Mouse (Mus musculus): Measurements from ENCODE around the gene Uqcr11. TPM values are rescaled to one million over a fixed set of nuclear protein-coding genes. Genes with fewer than 3 reads are reported as not detected.

Uqcr11 gene
- total RNA-seq, 2 experiments from 2014 or later = 38.2 to 56.0 TPM

Other genes starting within 250 kb of the Uqcr11 start
- gene Cirbp, start 240.8 kb downstream of the Uqcr11 start, total RNA-seq (2015; ENCODE audit: low replicate concordance) = 3.6 and 3.7 TPM in 2 replicates
- 14.6 and 16.3 TPM in 2 replicates for gene Cirbp, start 240.8 kb downstream of the Uqcr11 start, total RNA-seq (2017; ENCODE audit: low replicate concordance)
- 7.5 TPM in 1 of 2 replicates, not detected in the other for gene 1600002K03Rik, start 233.9 kb downstream of the Uqcr11 start, total RNA-seq (2015; ENCODE audit: low replicate concordance)
- 5.9 TPM in 1 of 2 replicates, not detected in the other for gene 1600002K03Rik, start 233.9 kb downstream of the Uqcr11 start, total RNA-seq (2017; ENCODE audit: low replicate concordance)
- not detected in 2 replicates for gene Efna2, start 227.3 kb downstream of the Uqcr11 start, total RNA-seq (2015; ENCODE audit: low replicate concordance)
- not detected in 2 replicates for gene Efna2, start 227.3 kb downstream of the Uqcr11 start, total RNA-seq (2017; ENCODE audit: low replicate concordance)
- gene Mum1, start 180.4 kb downstream of the Uqcr11 start, total RNA-seq (2015; ENCODE audit: low replicate concordance) = 1.3 and 4.4 TPM in 2 replicates
- 14.7 and 24.0 TPM in 2 replicates for gene Mum1, start 180.4 kb downstream of the Uqcr11 start, total RNA-seq (2017; ENCODE audit: low replicate concordance)
- gene Ndufs7, start 157.7 kb downstream of the Uqcr11 start, total RNA-seq (2015; ENCODE audit: low replicate concordance) = 25.7 and 25.9 TPM in 2 replicates
- 13.0 and 14.2 TPM in 2 replicates for gene Ndufs7, start 157.7 kb downstream of the Uqcr11 start, total RNA-seq (2017; ENCODE audit: low replicate concordance)
- gene Gamt, start 145.8 kb downstream of the Uqcr11 start, total RNA-seq (2015; ENCODE audit: low replicate concordance) = not detected in 2 replicates
- gene Gamt, start 145.8 kb downstream of the Uqcr11 start, total RNA-seq (2017; ENCODE audit: low replicate concordance) = 0.77 TPM in 1 of 2 replicates, not detected in the other
- 13.8 and 17.1 TPM in 2 replicates for gene Dazap1, start 145.3 kb downstream of the Uqcr11 start, total RNA-seq (2015; ENCODE audit: low replicate concordance)
- 29.8 and 35.3 TPM in 2 replicates for gene Dazap1, start 145.3 kb downstream of the Uqcr11 start, total RNA-seq (2017; ENCODE audit: low replicate concordance)
- gene Rps15, start 114.4 kb downstream of the Uqcr11 start, total RNA-seq (2015; ENCODE audit: low replicate concordance) = 509 and 541 TPM in 2 replicates
- gene Rps15, start 114.4 kb downstream of the Uqcr11 start, total RNA-seq (2017; ENCODE audit: low replicate concordance) = 422 and 457 TPM in 2 replicates
- gene Apc2, start 110.9 kb downstream of the Uqcr11 start, total RNA-seq (2015; ENCODE audit: low replicate concordance) = not detected in 2 replicates
- gene Apc2, start 110.9 kb downstream of the Uqcr11 start, total RNA-seq (2017; ENCODE audit: low replicate concordance) = 0.09 and 0.14 TPM in 2 replicates
- 6.1 and 12.7 TPM in 2 replicates for gene 2310011J03Rik, start 86.3 kb downstream of the Uqcr11 start, total RNA-seq (2015; ENCODE audit: low replicate concordance)
- gene 2310011J03Rik, start 86.3 kb downstream of the Uqcr11 start, total RNA-seq (2017; ENCODE audit: low replicate concordance) = 3.5 and 3.7 TPM in 2 replicates
- 1.0 TPM in 1 of 2 replicates, not detected in the other for gene Pcsk4, start 77.3 kb downstream of the Uqcr11 start, total RNA-seq (2015; ENCODE audit: low replicate concordance)
- not detected in 2 replicates for gene Pcsk4, start 77.3 kb downstream of the Uqcr11 start, total RNA-seq (2017; ENCODE audit: low replicate concordance)
- 1.7 and 6.0 TPM in 2 replicates for gene Reep6, start 76.9 kb downstream of the Uqcr11 start, total RNA-seq (2015; ENCODE audit: low replicate concordance)
- gene Reep6, start 76.9 kb downstream of the Uqcr11 start, total RNA-seq (2017; ENCODE audit: low replicate concordance) = 2.0 and 4.5 TPM in 2 replicates
- 0.21 and 0.77 TPM in 2 replicates for gene Adamtsl5, start 58.4 kb downstream of the Uqcr11 start, total RNA-seq (2015; ENCODE audit: low replicate concordance)
- gene Adamtsl5, start 58.4 kb downstream of the Uqcr11 start, total RNA-seq (2017; ENCODE audit: low replicate concordance) = 0.17 TPM in 1 of 2 replicates, not detected in the other
- not detected in 2 replicates for gene Plk5, start 50.4 kb downstream of the Uqcr11 start, total RNA-seq (2015; ENCODE audit: low replicate concordance)
- gene Plk5, start 50.4 kb downstream of the Uqcr11 start, total RNA-seq (2017; ENCODE audit: low replicate concordance) = not detected in 2 replicates
- gene Mex3d, start 19.2 kb downstream of the Uqcr11 start, total RNA-seq (2015; ENCODE audit: low replicate concordance) = 1.5 TPM in 1 of 2 replicates, not detected in the other
- gene Mex3d, start 19.2 kb downstream of the Uqcr11 start, total RNA-seq (2017; ENCODE audit: low replicate concordance) = 0.51 and 0.70 TPM in 2 replicates
- gene Mbd3, start 7.3 kb downstream of the Uqcr11 start, total RNA-seq (2015; ENCODE audit: low replicate concordance) = 11.9 and 38.4 TPM in 2 replicates
- gene Mbd3, start 7.3 kb downstream of the Uqcr11 start, total RNA-seq (2017; ENCODE audit: low replicate concordance) = 10.5 and 21.3 TPM in 2 replicates
- gene Tcf3, start 26.8 kb upstream of the Uqcr11 start, total RNA-seq (2015; ENCODE audit: low replicate concordance) = 30.7 and 31.1 TPM in 2 replicates
- 27.9 and 39.6 TPM in 2 replicates for gene Tcf3, start 26.8 kb upstream of the Uqcr11 start, total RNA-seq (2017; ENCODE audit: low replicate concordance)
- not detected in 2 replicates for gene Onecut3, start 88.0 kb upstream of the Uqcr11 start, total RNA-seq (2015; ENCODE audit: low replicate concordance)
- not detected in 2 replicates for gene Onecut3, start 88.0 kb upstream of the Uqcr11 start, total RNA-seq (2017; ENCODE audit: low replicate concordance)
- not detected in 2 replicates for gene Atp8b3, start 132.3 kb upstream of the Uqcr11 start, total RNA-seq (2015; ENCODE audit: low replicate concordance)
- 0.43 TPM in 1 of 2 replicates, not detected in the other for gene Atp8b3, start 132.3 kb upstream of the Uqcr11 start, total RNA-seq (2017; ENCODE audit: low replicate concordance)
- gene Rexo1, start 154.7 kb upstream of the Uqcr11 start, total RNA-seq (2015; ENCODE audit: low replicate concordance) = 18.0 and 20.2 TPM in 2 replicates
- gene Rexo1, start 154.7 kb upstream of the Uqcr11 start, total RNA-seq (2017; ENCODE audit: low replicate concordance) = 10.7 and 12.0 TPM in 2 replicates
- 0.96 and 1.0 TPM in 2 replicates for gene Klf16, start 170.5 kb upstream of the Uqcr11 start, total RNA-seq (2015; ENCODE audit: low replicate concordance)
- 2.3 and 4.2 TPM in 2 replicates for gene Klf16, start 170.5 kb upstream of the Uqcr11 start, total RNA-seq (2017; ENCODE audit: low replicate concordance)
- gene Abhd17a, start 183.5 kb upstream of the Uqcr11 start, total RNA-seq (2015; ENCODE audit: low replicate concordance) = 23.6 and 66.1 TPM in 2 replicates
- gene Abhd17a, start 183.5 kb upstream of the Uqcr11 start, total RNA-seq (2017; ENCODE audit: low replicate concordance) = 2.0 and 7.7 TPM in 2 replicates
- gene Scamp4, start 196.0 kb upstream of the Uqcr11 start, total RNA-seq (2015; ENCODE audit: low replicate concordance) = 7.3 and 14.0 TPM in 2 replicates
- gene Scamp4, start 196.0 kb upstream of the Uqcr11 start, total RNA-seq (2017; ENCODE audit: low replicate concordance) = 2.6 and 3.1 TPM in 2 replicates
- gene Adat3, start 196.1 kb upstream of the Uqcr11 start, total RNA-seq (2015; ENCODE audit: low replicate concordance) = not detected in 2 replicates
- 0.94 TPM in 1 of 2 replicates, not detected in the other for gene Adat3, start 196.1 kb upstream of the Uqcr11 start, total RNA-seq (2017; ENCODE audit: low replicate concordance)
- gene Gm49322, start 199.2 kb upstream of the Uqcr11 start, total RNA-seq (2015; ENCODE audit: low replicate concordance) = 0.21 TPM in 1 of 2 replicates, not detected in the other
- not detected in 2 replicates for gene Gm49322, start 199.2 kb upstream of the Uqcr11 start, total RNA-seq (2017; ENCODE audit: low replicate concordance)
- 25.5 and 25.6 TPM in 2 replicates for gene Csnk1g2, start 216.0 kb upstream of the Uqcr11 start, total RNA-seq (2015; ENCODE audit: low replicate concordance)
- 28.2 and 28.9 TPM in 2 replicates for gene Csnk1g2, start 216.0 kb upstream of the Uqcr11 start, total RNA-seq (2017; ENCODE audit: low replicate concordance)

Data from erythroblast, adult 5-6 weeks (primary cell).